Mouse (Mus musculus): ENCODE results near the gene Stk40.

- TF ChIP-seq CTCF (IDR thresholded peaks at IDR 0.05; ENCODE audit: low read depth, low read length): no peak
- TF ChIP-seq POLR2A (IDR thresholded peaks at IDR 0.05; ENCODE audit: insufficient read depth, low read length): no peak
- no peak for TF ChIP-seq EP300 (IDR thresholded peaks at IDR 0.05; ENCODE audit: insufficient read depth, low read depth, low read length)
Observed at GRCm38 (mm10) chr4:126081601-126082000, 22.2 kb upstream of the Stk40 start.

Data from ES-Bruce4 (cell line).